30 mouse cellular contexts compared by ENCODE assay signal in genomic region chr6:49271815-49272214, GRCm38 (mm10). TPM values are rescaled to one million over a fixed set of nuclear protein-coding genes. Genes with fewer than 3 reads are reported as not detected.
"Had no signal": no experiment of that assay in that cellular context is flagged by ENCODE, and none has a peak within 500 bp of the region (broad histone marks: within the 10 kb centered on the region; RNA-seq: fewer than 3 reads in every experiment).

No protein-coding gene starts in this region.

- H3K36me3 ChIP-seq: heart, embryonic 13.5 days; heart, embryonic 15.5 days; hindbrain, embryonic 13.5 days; hindbrain, embryonic 15.5 days; kidney, embryonic 15.5 days; limb, embryonic 12.5 days; liver, embryonic 13.5 days had no signal

- DNase-seq: gastrocnemius, postnatal 14 days; gastrocnemius, postnatal 36 days; heart, adult 2 months; heart, postnatal 14 days; heart, postnatal 36 days; kidney, adult 11 months; kidney, adult 2 months; kidney, adult 9 months; kidney, postnatal 14 days; kidney, postnatal 36 days; layer of hippocampus, adult 9-11 months; layer of hippocampus, postnatal 36 days; left cerebral cortex, postnatal 4 days; liver; liver, embryonic 13.5 days had no signal

- H3K9me3 ChIP-seq: heart, embryonic 13.5 days; heart, embryonic 15.5 days; hindbrain, embryonic 13.5 days; hindbrain, embryonic 15.5 days; kidney, embryonic 15.5 days; limb, embryonic 12.5 days; liver, embryonic 13.5 days had no signal

- H3K9ac ChIP-seq: heart, embryonic 13.5 days; heart, embryonic 15.5 days; hindbrain, embryonic 13.5 days; hindbrain, embryonic 15.5 days; kidney, embryonic 15.5 days; limb, embryonic 12.5 days; liver, embryonic 13.5 days had no signal

- H3K27me3 ChIP-seq: heart, embryonic 13.5 days; heart, embryonic 15.5 days; hindbrain, embryonic 13.5 days; hindbrain, embryonic 15.5 days; kidney, embryonic 15.5 days; limb, embryonic 12.5 days; liver, embryonic 13.5 days had no signal

- H3K4me1 ChIP-seq: heart, embryonic 13.5 days; heart, embryonic 15.5 days; hindbrain, embryonic 13.5 days; hindbrain, embryonic 15.5 days; kidney, embryonic 15.5 days; limb, embryonic 12.5 days had no signal

- H3K4me3 ChIP-seq: heart, adult 2 months; heart, embryonic 13.5 days; heart, embryonic 15.5 days; hindbrain, embryonic 13.5 days; hindbrain, embryonic 15.5 days; kidney, embryonic 15.5 days; limb, embryonic 12.5 days; liver, embryonic 13.5 days had no signal

- H3K27ac ChIP-seq: heart, adult 2 months; heart, embryonic 13.5 days; heart, embryonic 15.5 days; hindbrain, embryonic 13.5 days; hindbrain, embryonic 15.5 days; hindbrain, postnatal 0 days; kidney, embryonic 15.5 days; kidney, postnatal 0 days; limb, embryonic 12.5 days; liver, embryonic 13.5 days had no signal

- H3K4me2 ChIP-seq: heart, embryonic 11.5 days; heart, embryonic 13.5 days; heart, embryonic 15.5 days; hindbrain, embryonic 13.5 days; hindbrain, embryonic 15.5 days; kidney, embryonic 15.5 days; limb, embryonic 12.5 days; liver, embryonic 11.5 days; liver, embryonic 13.5 days had no signal

- ATAC-seq: hindbrain, postnatal 0 days; intestine, embryonic 16.5 days had no signal

RNA-seq across cellular contexts. Expression of gene Igf2bp3, which starts 57.1 kb away (rescaled TPM):
- total RNA-seq: heart, adult 2 months; layer of hippocampus, adult 18-20 months; layer of hippocampus, adult 8-10 months; layer of hippocampus, postnatal 36 days; left cerebral cortex, adult 18-20 months; left cerebral cortex, adult 8-10 months had no signal
- polyA plus RNA-seq: heart, adult 2 months had no signal
